Mouse (Mus musculus): Measurements from ENCODE around the gene Pfkl.

- no peak for TF ChIP-seq ZC3H11A (IDR thresholded peaks at IDR 0.05; ENCODE audit: borderline replicate concordance, low read depth, low read length)
- no peak for TF ChIP-seq MAFK (IDR thresholded peaks at IDR 0.05; ENCODE audit: insufficient read depth, low read depth, low read length)
Observed at GRCm38 (mm10) chr10:78048061-78048730, 38.3 kb upstream of the Pfkl start.
